Mouse (Mus musculus) testis, adult 2 months (tissue): ENCODE measurements at regions not wholly inside any gene's neighbourhood (a gene's known extent, or its start where the extent isn't known, plus 50 kb on each side); places are given as distances from the start of the nearest gene placed in this dataset.

Experiments
- H3K27ac ChIP-seq: fragments of 200-500 bp; 2 replicates; pipeline ENCODE4 v1.5.1; 2012; ENCODE audit warnings: low read depth, low read length; ENCODE audit not compliant: control insufficient read depth, insufficient read depth
- H3K27me3 ChIP-seq: fragments of 200-500 bp; 2 replicates; pipeline ENCODE4 v1.6.1; 2012; ENCODE audit warnings: mild to moderate bottlenecking, low read length, moderate library complexity; ENCODE audit not compliant: control insufficient read depth, insufficient read depth
- H3K36me3 ChIP-seq: fragments of 200-500 bp; 2 replicates; pipeline ENCODE4 v1.6.1; 2012; ENCODE audit warnings: mild to moderate bottlenecking, low read length; ENCODE audit not compliant: control insufficient read depth, insufficient read depth
- H3K4me1 ChIP-seq: fragments of 200-500 bp; 2 replicates; pipeline ENCODE4 v1.6.1; 2012; ENCODE audit warnings: low read length; ENCODE audit not compliant: control insufficient read depth, insufficient read depth
- H3K4me3 ChIP-seq: fragments of 200-500 bp; 2 replicates; pipeline ENCODE4 v1.5.1; 2012; ENCODE audit warnings: low read depth, mild to moderate bottlenecking, low read length, moderate library complexity, mixed read lengths; ENCODE audit not compliant: control insufficient read depth
- CTCF ChIP-seq: fragments of 200-500 bp; IDR thresholded peaks from 2 replicates; pipeline ENCODE4 v1.5.1; 2012; ENCODE audit warnings: low read depth, mild to moderate bottlenecking, inconsistent platforms, low read length, moderate library complexity; ENCODE audit not compliant: control insufficient read depth, insufficient read depth, insufficient replicate concordance
- POLR2A ChIP-seq: fragments of 200-500 bp; IDR thresholded peaks from 2 replicates; pipeline ENCODE4 v1.6.1; 2012; ENCODE audit warnings: low read depth, mild to moderate bottlenecking, inconsistent platforms, low read length, moderate library complexity; ENCODE audit not compliant: control insufficient read depth

GRCm38 (mm10) chr11:40592056-40592455 is 102.9 kb downstream of the Mat2b start:
- no peaks in the 10 kb centered on the region for H3K4me1 ChIP-seq
- no peak overlapping the region for H3K4me3 ChIP-seq
- no peaks in the 10 kb centered on the region for H3K36me3 ChIP-seq
- TF ChIP-seq POLR2A (no peak), CTCF (no peak)
- no peak overlapping the region for H3K27ac ChIP-seq
- H3K27me3 ChIP-seq = no peaks in the 10 kb centered on the region

GRCm38 (mm10) chr11:40573758-40574139 is 121.3 kb downstream of the Mat2b start:
- TF ChIP-seq CTCF (no peak), POLR2A (no peak)
- Histone ChIP-seq H3K36me3 (no peaks in the 10 kb centered on the region), H3K27ac (no peak overlapping the region), H3K4me3 (no peak overlapping the region), H3K4me1 (no peaks in the 10 kb centered on the region), H3K27me3 (no peaks in the 10 kb centered on the region)

- TF ChIP-seq CTCF = no peak
- TF ChIP-seq POLR2A = no peak
- Histone ChIP-seq H3K4me3 (no peak overlapping the region), H3K27me3 (no peaks in the 10 kb centered on the region), H3K27ac (no peak overlapping the region), H3K36me3 (no peaks in the 10 kb centered on the region), H3K4me1 (no peaks in the 10 kb centered on the region)
Measured at GRCm38 (mm10) chr11:40572953-40573757, 121.8 kb downstream of the Mat2b start.

- H3K27ac ChIP-seq = no peak overlapping the region
- no peaks in the 10 kb centered on the region for H3K4me1 ChIP-seq
- no peaks in the 10 kb centered on the region for H3K36me3 ChIP-seq
- no peak for TF ChIP-seq CTCF
- no peak for TF ChIP-seq POLR2A
- no peaks in the 10 kb centered on the region for H3K27me3 ChIP-seq
- H3K4me3 ChIP-seq = no peak overlapping the region
Measured at GRCm38 (mm10) chr11:40562866-40563265, 132.1 kb downstream of the Mat2b start.

GRCm38 (mm10) chr11:40561983-40562382 is 133.0 kb downstream of the Mat2b start:
- Histone ChIP-seq H3K4me1 (no peaks in the 10 kb centered on the region), H3K36me3 (no peaks in the 10 kb centered on the region), H3K27me3 (no peaks in the 10 kb centered on the region), H3K4me3 (no peak overlapping the region), H3K27ac (no peak overlapping the region)
- TF ChIP-seq POLR2A = no peak
- TF ChIP-seq CTCF = no peak

GRCm38 (mm10) chr11:40561400-40561799 is 133.6 kb downstream of the Mat2b start:
- TF ChIP-seq POLR2A (no peak), CTCF (no peak)
- no peaks in the 10 kb centered on the region for H3K27me3 ChIP-seq

GRCm38 (mm10) chr11:40558486-40558885 is 136.5 kb downstream of the Mat2b start:
- Histone ChIP-seq H3K4me1 (no peaks in the 10 kb centered on the region), H3K4me3 (no peak overlapping the region), H3K27me3 (no peaks in the 10 kb centered on the region), H3K27ac (no peak overlapping the region), H3K36me3 (no peaks in the 10 kb centered on the region)
- no peak for TF ChIP-seq CTCF
- TF ChIP-seq POLR2A = no peak

More at GRCm38 (mm10) chr11:40561400-40561799, 133.6 kb downstream of the Mat2b start:
- Histone ChIP-seq H3K36me3 (no peaks in the 10 kb centered on the region), H3K4me1 (no peaks in the 10 kb centered on the region), H3K4me3 (no peak overlapping the region), H3K27ac (no peak overlapping the region)
